Mouse (Mus musculus): Measurements from ENCODE around the gene Tcte2. TPM values are rescaled to one million over a fixed set of nuclear protein-coding genes. Genes with fewer than 3 reads are reported as not detected.

The Tcte2 gene
- total RNA-seq, 2 experiments from 2014 or later, result 5.2 to 6.7 TPM

Other genes starting within 250 kb of the Tcte2 start
- gene Afdn, start 1.3 kb downstream of the Tcte2 start, total RNA-seq (2021), result 10 to 100 TPM; 90.3 to 96.9 TPM
- gene Gm7168, start 186.5 kb upstream of the Tcte2 start, total RNA-seq (2021), result not detected
- gene Gm7356, start 241.9 kb upstream of the Tcte2 start, total RNA-seq (2021), result not detected

All from adrenal gland, postnatal 4 days (tissue).